ENCODE assay signal across 8 mouse cellular contexts in genomic region chr15:92598380-92599295, GRCm38 (mm10).
DNase-seq lines count a peak whose midpoint lies in the region; ATAC-seq lines count a peak whose summit lies in the region.

No protein-coding gene starts in this region.

- ATAC-seq in heart, embryonic 13.5 days (ENCODE audit: extremely low read depth, insufficient number of reproducible peaks, low FRiP score, low TSS enrichment), result no peak
- ATAC-seq in forebrain, embryonic 11.5 days (replicated peaks; ENCODE audit: low FRiP score), result peak; percentile 84
- ATAC-seq in neural tube, embryonic 14.5 days (ENCODE audit: low read depth), result peak; percentile 63

- peak overlapping the region; percentile 71 for H3K4me2 ChIP-seq in heart, embryonic 13.5 days
- peak overlapping the region; percentile 42; the same call in 1 of the 2 replicates for H3K4me2 ChIP-seq in forebrain, embryonic 11.5 days (ENCODE audit: low read depth, low read length, severe bottlenecking)
- peak overlapping the region; percentile 50 for H3K4me2 ChIP-seq in neural tube, embryonic 14.5 days (ENCODE audit: low read depth, low read length)

- WGBS in heart, embryonic 13.5 days, result 2% methylated on average over 18 of the region's 18 CpGs
- WGBS in forebrain, embryonic 11.5 days, result under 1% methylated on average over 18 of the region's 18 CpGs
- WGBS in neural tube, embryonic 14.5 days, result under 1% methylated on average over 18 of the region's 18 CpGs

- H3K9me3 ChIP-seq in heart, embryonic 13.5 days, result peaks cover 2% of the 10 kb centered on the region; the same call in 1 of the 2 replicates
- no peaks in the 10 kb centered on the region for H3K9me3 ChIP-seq in forebrain, embryonic 11.5 days (ENCODE audit: control insufficient read depth, low read length)
- H3K9me3 ChIP-seq in neural tube, embryonic 14.5 days (ENCODE audit: control insufficient read depth, low read length), result no peaks in the 10 kb centered on the region

- no peaks in the 10 kb centered on the region for H3K27me3 ChIP-seq in heart, embryonic 13.5 days (replicated peaks)
- peaks cover 8% of the 10 kb centered on the region; the same call in 1 of the 2 replicates for H3K27me3 ChIP-seq in forebrain, embryonic 11.5 days (ENCODE audit: control insufficient read depth, insufficient read depth, low read length)
- H3K27me3 ChIP-seq in neural tube, embryonic 14.5 days (ENCODE audit: control insufficient read depth, insufficient read depth, low read length), result no peaks in the 10 kb centered on the region

- peak overlapping the region; percentile 45; the same call in 1 of the 2 replicates for H3K9ac ChIP-seq in heart, embryonic 13.5 days
- no peak overlapping the region for H3K9ac ChIP-seq in forebrain, embryonic 11.5 days (ENCODE audit: low read length)
- H3K9ac ChIP-seq in neural tube, embryonic 14.5 days (replicated peaks; ENCODE audit: low read depth, low read length), result peak overlapping the region; percentile 47; the same call in 1 of the 2 replicates

- intact Hi-C loops in heart, postnatal 36 days (cut with DNase I), result loop anchor here (5.0 kb wide), 1 partner anchor 614 kb away; no protein-coding TSS in a partner anchor

- DNase-seq in heart, postnatal 36 days, result no peak
- peak; percentile 76 for DNase-seq in brain, adult 2 months (ENCODE audit: low read depth, low spot score)
- peak; percentile 73 for DNase-seq in forebrain, embryonic 11.5 days (ENCODE audit: low spot score)
- peak; percentile 21 for DNase-seq in kidney, adult 9 months
- DNase-seq in spleen, adult 12 weeks (ENCODE audit: low spot score), result no peak
- no peak for DNase-seq in frontal cortex, postnatal 10 days (ENCODE audit: low spot score in 2 of 2)

- peak overlapping the region; percentile 44 for H3K4me3 ChIP-seq in heart, embryonic 13.5 days
- H3K4me3 ChIP-seq in forebrain, embryonic 11.5 days (ENCODE audit: low read depth, low read length), result peak overlapping the region; percentile 22
- peak overlapping the region; percentile 29 for H3K4me3 ChIP-seq in neural tube, embryonic 14.5 days (ENCODE audit: low read depth, low read length)

- H3K27ac ChIP-seq in heart, embryonic 13.5 days (replicated peaks), result no peak overlapping the region
- H3K27ac ChIP-seq in forebrain, embryonic 11.5 days (ENCODE audit: low read depth, low read length), result no peak overlapping the region
- peak overlapping the region; percentile 79 for H3K27ac ChIP-seq in neural tube, embryonic 14.5 days (ENCODE audit: low read depth, low read length)

- H3K4me1 ChIP-seq in heart, embryonic 13.5 days, result peaks cover 17% of the 10 kb centered on the region
- H3K4me1 ChIP-seq in forebrain, embryonic 11.5 days (replicated peaks; ENCODE audit: control insufficient read depth, insufficient read depth, low read length), result peaks cover 6% of the 10 kb centered on the region
- peaks cover 20% of the 10 kb centered on the region for H3K4me1 ChIP-seq in neural tube, embryonic 14.5 days (ENCODE audit: control insufficient read depth, insufficient read depth, low read length)

- H3K36me3 ChIP-seq in heart, embryonic 13.5 days, result no peaks in the 10 kb centered on the region
- H3K36me3 ChIP-seq in forebrain, embryonic 11.5 days (ENCODE audit: control insufficient read depth, insufficient read depth, low read length), result no peaks in the 10 kb centered on the region
- H3K36me3 ChIP-seq in neural tube, embryonic 14.5 days (ENCODE audit: control insufficient read depth, insufficient read depth, low read length), result no peaks in the 10 kb centered on the region

Comparison
In these comparisons a context has a peak if more than half of its experiments do, and no peak if none do; other contexts are left out.
1. DNase-seq: peak in brain, adult 2 months (single experiment), forebrain, embryonic 11.5 days (single experiment) and kidney, adult 9 months (single experiment); none in heart, postnatal 36 days (0 of 2), spleen, adult 12 weeks (single experiment) and frontal cortex, postnatal 10 days (0 of 2).
2. Peak in every context shown above with its lines, with median percentiles within 50 percentile points of each other: H3K4me2 ChIP-seq and H3K4me3 ChIP-seq.